Mouse (Mus musculus) bone marrow macrophage, adult 2 months (primary cell): ENCODE data around the gene Tmem140.

Experiments used
- CTCF ChIP-seq: IDR thresholded peaks from 2 replicates; pipeline ENCODE4 v1.5.1; 2012; ENCODE audit warnings: low read depth, mild to moderate bottlenecking, low read length, moderate library complexity
- POLR2A ChIP-seq: IDR thresholded peaks from 2 replicates; pipeline ENCODE4 v1.6.1; 2012; ENCODE audit warnings: mild to moderate bottlenecking, low read depth, low read length, borderline replicate concordance

DNA sequence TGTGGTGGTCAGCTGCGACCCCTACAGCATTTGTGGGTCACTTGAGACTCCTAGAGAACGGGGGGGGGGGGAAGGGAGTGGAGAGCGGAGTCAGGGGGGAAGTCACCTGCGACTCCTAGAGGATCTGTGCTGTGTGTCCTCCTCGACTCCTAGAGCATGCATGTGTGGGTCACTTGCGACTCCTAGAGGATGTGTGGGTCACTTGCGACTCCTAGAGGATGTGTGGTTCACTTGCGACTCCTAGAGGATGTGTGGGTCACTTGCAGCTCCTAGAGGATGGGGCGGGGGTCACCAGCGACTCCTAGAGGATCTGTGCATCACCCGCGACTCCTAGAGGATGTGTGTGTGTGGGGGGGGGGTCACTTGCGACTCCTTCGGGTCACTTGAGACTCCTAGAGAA is 59.0 kb downstream of the Tmem140 start:
- TF ChIP-seq POLR2A = no peak
- TF ChIP-seq CTCF = peak; percentile 81
